Mouse (Mus musculus): ENCODE measurements at regions not wholly inside any gene's neighbourhood (a gene's known extent, or its start where the extent isn't known, plus 50 kb on each side); places are given as distances from the start of the nearest gene placed in this dataset.

DNA sequence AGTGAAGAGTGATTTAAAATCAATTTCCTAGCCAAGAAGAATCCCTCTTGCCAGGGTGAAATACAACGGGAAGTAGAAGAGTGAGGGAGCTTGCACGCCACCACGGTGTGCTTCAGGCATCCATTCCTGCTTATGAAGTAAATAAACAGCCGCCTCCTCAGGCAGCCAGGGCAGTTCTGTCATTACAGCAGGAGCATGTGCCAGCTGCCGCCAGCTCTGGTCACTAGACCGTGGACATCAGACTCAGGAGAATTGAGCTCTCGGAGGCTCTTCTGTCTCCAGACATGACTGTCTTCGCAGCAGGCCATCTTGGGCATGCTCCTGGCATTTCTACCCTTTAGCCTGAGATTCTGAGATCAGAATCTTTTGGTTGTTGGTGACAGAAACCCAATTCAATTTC is 236.1 kb upstream of the Gjb5 start:
- 89% methylated on average over 8 of the region's 8 CpGs for WGBS
- Histone ChIP-seq H3K36me3 (ENCODE audit: control insufficient read depth, insufficient read depth, low read length) (no peaks in the 10 kb centered on the region), H3K27me3 (ENCODE audit: control insufficient read depth, insufficient read depth, low read length) (no peaks in the 10 kb centered on the region), H3K4me3 (ENCODE audit: low read depth, low read length) (no peak overlapping the region), H3K4me2 (ENCODE audit: low read depth, low read length, severe bottlenecking) (no peak overlapping the region), H3K9me3 (ENCODE audit: control insufficient read depth, low read length) (no peaks in the 10 kb centered on the region), H3K4me1 (replicated peaks; ENCODE audit: control insufficient read depth, insufficient read depth, low read length) (no peaks in the 10 kb centered on the region), H3K27ac (ENCODE audit: low read depth, low read length) (no peak overlapping the region), H3K9ac (ENCODE audit: low read length) (no peak overlapping the region)
- ATAC-seq (replicated peaks; ENCODE audit: low FRiP score), result no peak
- DNase-seq (ENCODE audit: low spot score), result no peak

DNA sequence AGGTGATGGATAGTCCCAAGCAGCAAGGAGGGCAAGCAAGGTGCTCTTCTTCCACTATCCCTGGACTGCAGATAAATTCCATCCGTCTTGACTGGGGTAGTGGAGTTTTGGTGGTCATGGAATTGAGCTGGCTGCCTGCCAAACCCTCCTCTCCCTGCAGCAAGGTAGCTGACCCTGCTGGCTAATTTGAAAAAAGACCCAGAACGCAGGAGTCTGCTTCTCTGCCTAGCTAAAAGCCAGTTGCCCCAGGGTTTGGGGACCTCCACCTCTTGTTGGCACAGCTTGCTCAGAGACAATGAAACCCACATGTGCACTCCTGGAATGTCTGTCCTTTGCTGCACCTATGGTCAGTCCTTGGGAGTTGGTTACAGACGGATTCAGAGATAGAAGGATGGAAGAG is 233.6 kb upstream of the Gjb5 start:
- H3K27ac ChIP-seq (ENCODE audit: low read depth, low read length), result no peak overlapping the region
- no peak overlapping the region for H3K9ac ChIP-seq (ENCODE audit: low read length)
- no peaks in the 10 kb centered on the region for H3K4me1 ChIP-seq (replicated peaks; ENCODE audit: control insufficient read depth, insufficient read depth, low read length)
- ATAC-seq (replicated peaks; ENCODE audit: low FRiP score) (no peak), DNase-seq (ENCODE audit: low spot score) (peak; percentile 51)
- no peak overlapping the region for H3K4me2 ChIP-seq (ENCODE audit: low read depth, low read length, severe bottlenecking)
- no peaks in the 10 kb centered on the region for H3K36me3 ChIP-seq (ENCODE audit: control insufficient read depth, insufficient read depth, low read length)
- no peaks in the 10 kb centered on the region for H3K27me3 ChIP-seq (ENCODE audit: control insufficient read depth, insufficient read depth, low read length)
- H3K4me3 ChIP-seq (ENCODE audit: low read depth, low read length), result no peak overlapping the region
- 64% methylated on average over 3 of the region's 3 CpGs for WGBS
- no peaks in the 10 kb centered on the region for H3K9me3 ChIP-seq (ENCODE audit: control insufficient read depth, low read length)

GRCm38 (mm10) chr4:127586822-127587221 is 228.8 kb upstream of the Gjb5 start:
- H3K27me3 ChIP-seq (ENCODE audit: control insufficient read depth, insufficient read depth, low read length), result no peaks in the 10 kb centered on the region
- DNase-seq (ENCODE audit: low spot score), result no peak
- H3K9me3 ChIP-seq (ENCODE audit: control insufficient read depth, low read length), result no peaks in the 10 kb centered on the region
- H3K36me3 ChIP-seq (ENCODE audit: control insufficient read depth, insufficient read depth, low read length), result no peaks in the 10 kb centered on the region
- no peaks in the 10 kb centered on the region for H3K4me1 ChIP-seq (replicated peaks; ENCODE audit: control insufficient read depth, insufficient read depth, low read length)
- H3K4me2 ChIP-seq (ENCODE audit: low read depth, low read length, severe bottlenecking), result no peak overlapping the region
- ATAC-seq (replicated peaks; ENCODE audit: low FRiP score), result no peak
- no peak overlapping the region for H3K27ac ChIP-seq (ENCODE audit: low read depth, low read length)
- no peak overlapping the region for H3K4me3 ChIP-seq (ENCODE audit: low read depth, low read length)
- H3K9ac ChIP-seq (ENCODE audit: low read length), result no peak overlapping the region
- WGBS, result 73% methylated on average over 4 of the region's 4 CpGs

DNA sequence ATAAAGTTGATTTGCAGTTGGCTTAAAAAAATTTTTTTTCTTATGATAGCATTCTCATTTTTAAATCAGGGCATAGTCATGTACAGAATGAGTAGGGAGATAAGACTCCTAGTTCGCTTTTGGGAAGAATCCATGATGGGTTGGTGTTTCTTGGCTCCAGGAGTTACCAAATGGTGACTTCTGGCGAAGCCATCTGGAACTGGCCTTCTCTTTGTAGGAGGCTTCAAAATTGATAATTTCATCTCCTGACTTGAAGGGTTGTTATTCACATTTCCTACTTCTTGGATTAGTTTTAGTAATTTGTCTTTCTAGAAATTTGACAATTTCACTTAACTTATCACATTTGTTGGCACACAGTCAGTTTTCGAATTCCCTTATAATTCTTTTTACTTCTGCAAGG is 218.5 kb upstream of the Gjb5 start:
- ATAC-seq (replicated peaks; ENCODE audit: low FRiP score) (no peak), DNase-seq (ENCODE audit: low spot score) (no peak)
- Histone ChIP-seq H3K9ac (ENCODE audit: low read length) (no peak overlapping the region), H3K4me2 (ENCODE audit: low read depth, low read length, severe bottlenecking) (no peak overlapping the region), H3K27ac (ENCODE audit: low read depth, low read length) (no peak overlapping the region), H3K4me3 (ENCODE audit: low read depth, low read length) (no peak overlapping the region), H3K9me3 (ENCODE audit: control insufficient read depth, low read length) (no peaks in the 10 kb centered on the region), H3K27me3 (ENCODE audit: control insufficient read depth, insufficient read depth, low read length) (no peaks in the 10 kb centered on the region), H3K36me3 (ENCODE audit: control insufficient read depth, insufficient read depth, low read length) (no peaks in the 10 kb centered on the region), H3K4me1 (replicated peaks; ENCODE audit: control insufficient read depth, insufficient read depth, low read length) (no peaks in the 10 kb centered on the region)
- WGBS, result 85% methylated on average over 3 of the region's 3 CpGs

DNA sequence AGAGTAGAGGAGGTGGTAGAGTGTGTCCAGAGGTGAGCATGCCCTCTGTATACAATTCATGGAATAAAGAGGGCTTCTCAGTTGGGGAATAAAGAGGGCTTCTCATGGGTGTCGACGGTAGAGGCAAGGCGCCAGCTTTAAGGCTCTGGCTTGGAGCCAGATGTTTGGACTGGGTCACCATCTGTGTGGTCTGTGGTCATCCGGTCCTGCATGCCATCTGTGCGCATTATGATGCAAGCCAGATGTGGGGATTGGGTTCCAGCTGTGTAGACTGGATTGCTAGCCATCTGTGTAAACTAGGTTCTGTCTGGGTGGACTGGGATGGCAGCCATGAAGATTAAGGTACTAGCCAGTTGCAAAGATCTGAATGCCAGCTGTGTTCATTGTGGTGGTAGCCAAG is 204.6 kb upstream of the Gjb5 start:
- no peaks in the 10 kb centered on the region for H3K27me3 ChIP-seq (ENCODE audit: control insufficient read depth, insufficient read depth, low read length)
- no peaks in the 10 kb centered on the region for H3K36me3 ChIP-seq (ENCODE audit: control insufficient read depth, insufficient read depth, low read length)
- no peak for ATAC-seq (replicated peaks; ENCODE audit: low FRiP score)
- no peaks in the 10 kb centered on the region for H3K4me1 ChIP-seq (replicated peaks; ENCODE audit: control insufficient read depth, insufficient read depth, low read length)
- H3K27ac ChIP-seq (ENCODE audit: low read depth, low read length), result no peak overlapping the region
- no peak overlapping the region for H3K9ac ChIP-seq (ENCODE audit: low read length)
- no peaks in the 10 kb centered on the region for H3K9me3 ChIP-seq (ENCODE audit: control insufficient read depth, low read length)
- H3K4me3 ChIP-seq (ENCODE audit: low read depth, low read length), result no peak overlapping the region
- DNase-seq (ENCODE audit: low spot score), result no peak
- no peak overlapping the region for H3K4me2 ChIP-seq (ENCODE audit: low read depth, low read length, severe bottlenecking)
- WGBS, result 85% methylated on average over 5 of the region's 5 CpGs

DNA sequence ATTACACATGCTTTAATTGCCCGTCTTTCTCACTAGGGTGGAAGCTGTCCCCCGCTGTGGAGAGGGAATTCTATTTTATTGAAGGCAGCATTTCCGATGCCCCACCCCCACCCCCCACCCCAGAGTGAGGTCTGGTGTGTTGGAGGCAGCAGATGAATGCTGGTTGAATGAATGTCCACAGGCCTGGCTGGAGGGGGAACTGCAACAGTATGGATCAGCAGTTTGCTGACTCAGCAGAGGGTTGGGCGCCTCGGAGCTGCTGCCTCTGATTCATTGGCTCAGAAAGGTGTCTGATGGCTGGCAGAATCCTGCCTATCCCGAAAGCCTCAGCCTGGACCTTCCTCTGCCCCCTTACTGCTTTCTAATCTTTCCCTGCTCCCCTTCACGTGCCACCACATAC is 200.6 kb upstream of the Gjb5 start:
- Histone ChIP-seq H3K9me3 (ENCODE audit: control insufficient read depth, low read length) (no peaks in the 10 kb centered on the region), H3K4me2 (ENCODE audit: low read depth, low read length, severe bottlenecking) (no peak overlapping the region), H3K27ac (ENCODE audit: low read depth, low read length) (no peak overlapping the region), H3K9ac (ENCODE audit: low read length) (no peak overlapping the region), H3K4me3 (ENCODE audit: low read depth, low read length) (no peak overlapping the region), H3K36me3 (ENCODE audit: control insufficient read depth, insufficient read depth, low read length) (no peaks in the 10 kb centered on the region), H3K4me1 (replicated peaks; ENCODE audit: control insufficient read depth, insufficient read depth, low read length) (no peaks in the 10 kb centered on the region), H3K27me3 (ENCODE audit: control insufficient read depth, insufficient read depth, low read length) (no peaks in the 10 kb centered on the region)
- ATAC-seq (replicated peaks; ENCODE audit: low FRiP score) (no peak), DNase-seq (ENCODE audit: low spot score) (peak; percentile 57)
- WGBS, result 64% methylated on average over 7 of the region's 7 CpGs

DNA sequence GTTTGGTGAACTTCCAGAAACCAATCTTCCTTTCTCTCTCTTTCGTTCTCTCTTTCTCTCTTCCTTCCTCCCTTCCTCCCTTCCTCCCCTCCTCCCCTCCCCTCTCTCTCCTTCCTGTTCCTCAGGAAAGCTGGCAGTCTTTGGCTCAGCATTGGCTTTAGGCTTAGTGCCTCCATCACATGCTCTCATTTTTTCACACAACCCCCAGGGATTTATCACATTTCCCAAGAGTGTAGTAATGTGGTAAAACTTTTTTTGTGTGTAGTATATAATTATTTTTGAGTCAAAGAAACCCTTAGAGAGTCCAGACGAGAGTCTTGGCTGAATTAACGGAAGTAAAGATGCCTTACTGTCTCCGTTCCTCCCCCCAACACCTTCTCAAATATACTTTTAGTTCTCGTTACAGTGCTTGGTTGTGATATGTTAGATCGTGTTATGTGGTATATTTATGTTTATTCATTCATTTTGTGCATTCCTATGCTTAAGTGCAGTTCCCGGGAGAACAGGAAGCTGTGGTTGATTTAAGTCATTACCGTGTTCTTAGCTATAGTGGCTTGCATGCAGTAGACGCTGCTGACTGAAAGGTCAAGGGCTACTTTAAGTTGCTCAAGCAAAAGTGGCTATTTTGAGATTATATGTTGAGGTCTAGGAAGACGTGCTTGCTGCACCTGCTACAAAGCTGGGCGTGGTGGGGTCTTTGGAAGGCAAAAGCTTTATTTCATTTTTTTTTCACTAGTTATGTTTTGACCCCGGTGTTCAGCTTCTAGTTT is 194.7 kb upstream of the Gjb5 start:
- no peaks in the 10 kb centered on the region for H3K9me3 ChIP-seq (ENCODE audit: control insufficient read depth, low read length)
- H3K27ac ChIP-seq (ENCODE audit: low read depth, low read length), result no peak overlapping the region
- DNase-seq (ENCODE audit: low spot score) (no peak), ATAC-seq (replicated peaks; ENCODE audit: low FRiP score) (no peak)
- no peaks in the 10 kb centered on the region for H3K36me3 ChIP-seq (ENCODE audit: control insufficient read depth, insufficient read depth, low read length)
- H3K4me3 ChIP-seq (ENCODE audit: low read depth, low read length), result no peak overlapping the region
- H3K4me1 ChIP-seq (replicated peaks; ENCODE audit: control insufficient read depth, insufficient read depth, low read length), result no peaks in the 10 kb centered on the region
- H3K27me3 ChIP-seq (ENCODE audit: control insufficient read depth, insufficient read depth, low read length), result no peaks in the 10 kb centered on the region
- H3K4me2 ChIP-seq (ENCODE audit: low read depth, low read length, severe bottlenecking), result no peak overlapping the region
- no peak overlapping the region for H3K9ac ChIP-seq (ENCODE audit: low read length)
- WGBS, result 87% methylated on average over 12 of the region's 12 CpGs

DNA sequence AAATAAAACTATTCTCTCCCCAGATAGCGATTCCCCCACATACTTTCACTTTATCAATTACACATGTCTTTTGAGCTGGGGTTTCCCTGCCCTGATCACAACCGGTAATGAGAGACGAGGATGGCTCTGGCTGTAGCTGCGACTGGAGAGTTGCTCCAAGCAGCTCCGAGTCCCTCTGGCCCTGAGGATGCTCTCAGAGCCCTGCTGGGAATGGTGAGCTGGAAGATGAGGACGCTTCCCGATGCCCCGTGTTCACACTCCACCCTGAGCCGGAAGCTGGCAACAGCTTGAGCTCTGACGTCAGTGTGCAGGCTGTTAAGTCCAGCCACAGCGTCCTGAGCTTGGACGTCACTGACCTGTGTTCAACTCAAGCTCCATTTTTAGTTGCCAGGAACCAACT is 191.6 kb upstream of the Gjb5 start:
- Histone ChIP-seq H3K27me3 (ENCODE audit: control insufficient read depth, insufficient read depth, low read length) (no peaks in the 10 kb centered on the region), H3K9me3 (ENCODE audit: control insufficient read depth, low read length) (no peaks in the 10 kb centered on the region), H3K36me3 (ENCODE audit: control insufficient read depth, insufficient read depth, low read length) (no peaks in the 10 kb centered on the region), H3K4me3 (ENCODE audit: low read depth, low read length) (no peak overlapping the region), H3K4me2 (ENCODE audit: low read depth, low read length, severe bottlenecking) (no peak overlapping the region), H3K4me1 (replicated peaks; ENCODE audit: control insufficient read depth, insufficient read depth, low read length) (no peaks in the 10 kb centered on the region), H3K9ac (ENCODE audit: low read length) (no peak overlapping the region), H3K27ac (ENCODE audit: low read depth, low read length) (no peak overlapping the region)
- WGBS, result 59% methylated on average over 12 of the region's 12 CpGs
- no peak for DNase-seq (ENCODE audit: low spot score)
- ATAC-seq (replicated peaks; ENCODE audit: low FRiP score), result no peak

DNA sequence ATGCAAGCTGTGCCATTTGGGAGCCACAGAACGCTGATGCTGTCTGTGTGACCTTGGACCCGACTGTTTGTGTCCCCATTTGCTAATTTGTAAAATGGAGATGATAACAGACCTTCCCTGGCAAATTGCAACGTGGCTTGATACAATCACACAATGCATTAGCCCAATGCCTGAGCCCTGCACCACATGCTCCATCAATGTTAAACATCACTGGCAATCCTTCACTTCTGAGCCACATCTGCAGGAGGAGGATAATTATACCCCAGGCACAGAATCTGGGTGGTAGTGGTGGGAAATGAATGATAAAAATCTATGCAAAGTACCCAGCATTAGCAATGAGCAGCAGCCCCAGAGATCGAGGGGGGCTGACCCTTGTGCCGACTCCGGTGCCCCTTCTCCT is 191.0 kb upstream of the Gjb5 start:
- Histone ChIP-seq H3K27ac (ENCODE audit: low read depth, low read length) (no peak overlapping the region), H3K27me3 (ENCODE audit: control insufficient read depth, insufficient read depth, low read length) (no peaks in the 10 kb centered on the region), H3K4me1 (replicated peaks; ENCODE audit: control insufficient read depth, insufficient read depth, low read length) (no peaks in the 10 kb centered on the region), H3K4me2 (ENCODE audit: low read depth, low read length, severe bottlenecking) (no peak overlapping the region), H3K9ac (ENCODE audit: low read length) (no peak overlapping the region), H3K9me3 (ENCODE audit: control insufficient read depth, low read length) (no peaks in the 10 kb centered on the region), H3K4me3 (ENCODE audit: low read depth, low read length) (no peak overlapping the region), H3K36me3 (ENCODE audit: control insufficient read depth, insufficient read depth, low read length) (no peaks in the 10 kb centered on the region)
- ATAC-seq (replicated peaks; ENCODE audit: low FRiP score) (no peak), DNase-seq (ENCODE audit: low spot score) (no peak)
- 78% methylated on average over 6 of the region's 6 CpGs for WGBS

Measured in forebrain, embryonic 11.5 days (tissue).